Mouse (Mus musculus): ENCODE results near the gene Hdac4. TPM values are rescaled to one million over a fixed set of nuclear protein-coding genes. Genes with fewer than 3 reads are reported as not detected.

Gene Hdac4
- 15.7 and 18.2 TPM in 2 replicates for polyA plus RNA-seq (2012; rRNA removed)

DNA sequence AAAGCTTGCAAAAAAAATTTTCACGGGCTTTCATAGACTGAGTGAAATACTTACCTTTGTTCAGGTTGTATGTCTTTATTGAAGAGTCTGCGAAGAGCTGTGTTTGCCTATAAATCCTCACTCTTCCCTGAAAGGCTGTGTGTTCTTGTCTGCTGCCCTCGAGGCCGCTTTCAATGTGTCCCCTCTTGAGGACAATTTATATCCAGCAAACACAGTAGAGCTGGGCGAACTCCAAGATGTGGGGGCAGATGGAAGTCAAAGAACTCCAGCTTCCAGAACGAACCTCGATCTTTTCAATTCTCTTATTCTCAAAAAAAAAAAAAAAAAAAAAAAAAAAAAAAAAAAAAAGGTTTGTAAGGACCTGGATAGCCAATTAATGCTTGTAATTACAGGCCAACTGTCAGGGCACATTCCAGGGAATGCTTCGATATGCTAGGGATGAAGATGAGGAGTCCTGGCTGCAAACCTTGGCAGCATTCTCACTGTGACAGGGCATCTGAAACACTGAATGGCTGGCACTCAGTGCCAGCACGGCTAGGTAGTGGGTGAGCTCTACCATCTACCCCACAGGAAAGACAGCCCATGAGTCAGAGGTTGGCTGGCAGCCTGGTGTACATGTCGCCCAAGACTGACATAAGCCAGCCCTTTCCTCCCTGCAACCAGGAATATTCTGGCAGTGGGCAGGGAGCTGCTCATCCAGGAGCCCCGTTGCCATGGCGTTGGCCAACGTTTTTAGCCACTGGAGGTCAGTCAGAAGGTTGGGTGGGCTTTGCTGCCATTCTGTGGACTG lies at the start of gene Hdac4:
Hdac4 (minus strand) TSS at position 340 of the 790 bp plus-strand sequence.
- peak; percentile 85 for DNase-seq (ENCODE audit: low read depth)

DNA sequence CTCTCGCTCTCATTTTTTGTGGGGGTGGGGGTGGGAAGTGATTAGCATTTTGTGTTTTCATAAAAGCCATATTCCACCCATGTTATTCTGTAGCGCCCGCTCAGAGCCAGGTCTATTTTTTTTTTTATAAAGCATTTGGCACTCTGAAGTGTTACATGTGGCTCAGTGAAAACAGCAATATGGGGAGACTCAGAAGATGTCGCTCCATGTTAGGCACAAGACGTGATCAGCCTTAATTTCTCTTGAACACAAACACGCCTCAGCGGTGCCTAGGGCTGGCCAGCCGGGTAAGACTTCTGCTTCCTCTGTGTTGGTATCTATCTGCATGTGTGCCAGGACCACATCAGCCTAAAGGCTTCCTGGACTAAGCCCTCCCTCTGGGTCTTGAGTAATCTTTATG lies 48.0 kb upstream of the Hdac4 start:
- DNase-seq (ENCODE audit: low read depth): no peak

DNA sequence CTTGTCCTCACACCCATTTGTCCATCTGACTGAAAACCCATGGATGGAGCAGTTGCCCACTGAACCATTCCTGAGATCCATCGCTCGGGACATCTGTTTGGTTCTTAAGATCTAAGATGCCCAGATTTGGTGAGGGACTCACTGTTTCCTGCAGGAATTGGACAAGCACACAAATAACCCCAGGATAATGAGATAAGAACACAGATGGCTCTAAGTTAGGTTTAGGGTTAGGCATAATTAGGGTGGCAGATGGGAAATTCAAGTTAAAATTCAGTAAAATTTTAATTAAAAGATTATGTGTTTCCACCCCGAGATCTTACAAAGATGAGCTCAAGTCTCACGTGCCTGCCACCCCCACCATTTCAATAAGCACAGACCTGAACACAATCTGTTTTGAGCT lies 44.6 kb upstream of the Hdac4 start:
- no peak for DNase-seq (ENCODE audit: low read depth)

DNA sequence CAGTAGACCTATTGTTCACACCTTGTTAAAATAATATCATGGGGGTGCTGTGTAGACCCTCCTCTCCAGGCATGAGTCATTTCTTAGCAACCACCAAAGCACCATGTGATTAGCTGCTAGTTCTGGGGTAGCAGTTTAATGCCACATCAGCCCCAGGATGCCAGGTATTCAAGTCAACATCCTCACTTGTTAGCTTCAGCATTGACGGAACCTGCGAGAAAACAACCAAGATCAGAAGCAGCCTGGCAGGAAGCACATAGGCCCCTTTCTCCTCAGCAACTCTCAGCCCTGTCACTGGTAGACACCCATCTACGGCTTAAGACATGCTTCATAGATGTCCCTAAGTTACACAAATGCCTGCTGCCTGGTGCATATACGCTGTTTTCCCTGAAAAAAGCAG lies 40.1 kb upstream of the Hdac4 start:
- DNase-seq (ENCODE audit: low read depth): no peak

DNA sequence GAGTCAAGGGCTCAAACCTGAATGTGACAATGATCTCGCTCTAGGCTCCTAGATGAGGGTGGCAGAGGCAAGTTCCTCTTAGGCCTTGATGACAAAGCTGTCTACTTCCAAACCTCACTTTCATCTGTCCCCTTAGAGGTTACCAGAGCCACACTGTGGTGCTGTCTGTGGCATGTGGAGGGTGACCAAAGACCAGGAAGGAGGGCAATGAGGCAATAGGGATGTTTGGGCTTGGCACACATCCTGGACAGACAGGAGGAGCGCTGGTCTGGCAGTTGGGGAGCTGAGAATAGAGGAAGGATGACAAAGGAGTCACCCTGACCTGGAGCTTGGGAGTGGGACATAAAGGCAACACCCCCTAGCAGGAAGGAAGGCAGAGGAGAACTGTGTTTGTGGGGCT lies 29.8 kb upstream of the Hdac4 start:
- no peak for DNase-seq (ENCODE audit: low read depth)

DNA sequence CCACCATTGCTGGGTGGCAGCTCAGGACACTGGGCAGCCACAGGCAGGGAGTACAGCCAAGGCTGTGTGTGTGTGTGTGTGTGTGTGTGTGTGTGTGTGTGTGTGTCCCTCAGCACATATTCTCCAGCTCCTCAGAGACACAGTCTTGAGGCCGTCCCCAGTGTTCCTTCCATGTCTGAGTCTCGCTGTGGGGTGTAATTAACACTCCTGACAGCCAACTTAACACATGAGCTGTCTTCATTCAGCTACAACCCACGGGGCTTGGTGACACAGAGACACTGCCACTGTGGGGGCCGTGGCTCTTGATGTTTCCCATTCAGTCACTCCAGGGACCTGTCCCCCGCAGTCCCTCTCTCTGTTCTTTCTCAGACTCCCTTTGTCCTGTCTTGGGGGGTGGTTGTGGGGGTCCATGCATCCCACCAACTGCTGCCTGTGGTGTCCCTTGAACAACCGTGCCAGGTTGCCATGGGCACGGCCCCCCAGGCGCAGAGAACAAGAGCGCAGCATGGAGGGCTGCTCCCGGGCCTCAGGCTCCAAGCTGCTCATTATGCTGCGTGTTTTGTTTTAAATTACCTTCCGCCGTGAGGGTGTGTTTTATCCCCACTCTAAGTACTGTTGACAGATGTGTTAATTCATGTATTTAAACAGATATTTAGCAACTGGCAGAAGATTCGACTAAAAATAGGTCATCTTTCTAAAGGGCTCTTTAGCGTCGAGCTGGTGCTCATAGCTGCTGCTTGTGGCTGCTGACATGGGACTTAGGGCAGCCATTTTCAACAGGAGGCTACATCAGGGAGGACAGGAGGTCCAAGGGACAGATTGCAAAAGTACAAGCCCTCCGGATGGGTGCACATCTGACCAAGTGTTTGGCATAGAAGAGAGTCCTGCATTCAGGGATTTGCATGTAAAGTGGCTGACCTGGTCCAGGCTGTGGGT lies 28.7 kb upstream of the Hdac4 start:
- DNase-seq (ENCODE audit: low read depth): no peak

DNA sequence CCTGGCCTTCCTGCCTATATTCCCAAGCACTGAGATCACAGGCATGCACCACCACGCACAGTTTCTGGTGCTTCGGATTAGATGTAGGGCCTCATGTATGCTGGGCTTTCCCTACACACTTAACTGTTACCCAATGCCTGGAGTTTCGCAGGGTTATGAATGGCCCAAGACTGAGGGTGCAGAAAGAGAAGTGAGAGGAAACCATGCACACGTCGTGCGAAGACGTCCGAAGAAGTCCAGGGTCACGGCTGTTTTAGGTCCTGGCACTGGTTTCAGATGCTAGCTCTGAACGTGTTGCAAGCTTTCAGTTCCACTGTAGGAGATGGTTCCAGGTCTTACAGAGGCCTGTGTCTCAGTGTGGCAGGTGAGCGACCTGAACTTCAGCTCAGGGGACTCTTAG lies 21.2 kb upstream of the Hdac4 start:
- no peak for DNase-seq (ENCODE audit: low read depth)

DNA sequence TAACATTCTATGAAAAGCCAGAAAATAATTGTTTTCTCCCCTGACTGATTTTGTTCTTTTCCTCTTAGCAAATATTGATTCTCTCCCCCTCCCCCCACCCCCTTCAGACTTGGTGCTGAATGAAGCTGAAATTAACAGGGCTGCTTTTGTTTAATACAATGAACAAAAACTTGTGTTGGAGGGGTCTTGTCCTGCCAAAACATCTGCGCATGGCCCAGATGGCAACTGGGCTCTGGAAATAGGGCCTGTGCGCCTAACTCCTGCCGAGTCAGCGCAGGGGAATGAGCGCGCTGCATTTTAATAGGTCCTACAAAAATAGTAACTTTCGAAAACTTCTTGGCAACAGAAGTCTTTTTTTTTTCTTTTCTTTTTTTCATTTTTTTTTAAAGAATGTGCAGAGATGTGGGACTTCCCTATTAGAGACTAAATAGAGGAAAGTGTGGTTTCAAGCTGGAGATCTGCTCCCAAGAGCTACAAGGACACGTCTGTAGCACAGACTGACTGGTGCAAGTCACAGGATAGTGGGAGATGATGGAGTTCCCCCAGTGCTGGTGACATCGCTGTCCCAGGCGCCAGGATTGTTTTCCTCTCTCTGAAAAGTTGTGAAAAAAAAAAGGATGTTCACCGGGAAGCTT lies 20.6 kb upstream of the Hdac4 start:
- DNase-seq (ENCODE audit: low read depth): no peak

DNA sequence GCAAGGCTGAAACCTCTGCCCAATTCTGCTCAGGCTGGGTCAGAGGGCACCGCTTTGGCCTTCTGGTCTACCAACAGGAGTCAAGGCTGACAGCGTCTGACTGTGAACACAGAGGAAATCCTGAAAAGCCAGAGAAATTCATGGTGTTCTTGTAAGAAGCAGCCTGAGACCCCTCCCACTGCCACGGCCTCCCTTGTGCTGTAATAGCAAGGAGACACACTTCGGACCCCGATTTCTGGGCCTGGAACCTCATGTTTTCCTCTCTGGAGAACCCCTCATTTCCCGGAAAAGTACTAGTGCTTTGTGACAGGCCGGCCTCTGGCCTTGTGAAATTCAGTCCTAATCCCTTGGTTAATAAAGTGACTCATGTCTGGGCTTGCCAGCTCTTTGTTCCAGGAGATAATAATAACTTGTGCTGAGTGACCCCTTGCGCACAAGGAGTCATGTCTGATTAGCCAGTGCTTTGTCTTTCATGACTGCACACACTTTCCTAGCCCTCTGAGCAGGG lies 19.7 kb upstream of the Hdac4 start:
- peak; percentile 68 for DNase-seq (ENCODE audit: low read depth)

DNA sequence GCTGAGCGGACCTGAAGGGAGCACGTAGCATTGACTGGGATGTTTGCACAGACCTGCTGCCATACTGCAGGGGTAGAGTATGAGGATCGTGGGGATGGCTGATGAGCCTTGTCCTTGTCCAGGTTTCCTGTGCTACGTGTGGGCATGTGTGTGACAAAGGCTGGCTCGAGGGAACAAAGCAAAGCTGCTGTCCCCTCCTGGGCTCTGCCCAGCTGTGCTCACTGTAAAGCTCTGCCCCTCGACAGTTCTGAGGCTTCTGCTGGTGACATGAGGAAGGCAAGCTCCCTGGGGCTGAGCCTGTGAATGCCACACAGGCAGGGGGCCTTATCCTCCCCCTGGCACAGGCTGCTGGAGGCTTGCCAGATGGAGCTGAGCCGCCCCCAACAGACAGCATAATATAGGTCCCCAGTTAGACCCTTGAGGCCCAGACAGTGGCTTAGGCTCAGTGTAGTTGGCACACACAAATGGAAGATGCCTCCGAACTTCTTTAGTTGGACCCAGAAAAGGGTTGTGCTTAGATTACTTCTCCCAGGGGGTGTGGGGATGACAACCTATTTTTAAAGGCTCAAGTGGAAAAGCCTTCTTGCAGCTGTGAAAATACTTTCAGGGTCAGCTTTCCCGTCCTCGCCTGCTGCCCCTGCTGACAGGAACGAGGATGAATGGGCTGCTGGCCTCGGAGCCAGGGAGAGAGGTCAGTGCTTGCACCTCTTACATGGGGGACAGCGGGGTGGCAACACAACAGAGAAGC lies 16.7 kb upstream of the Hdac4 start:
- DNase-seq (ENCODE audit: low read depth): no peak

DNA sequence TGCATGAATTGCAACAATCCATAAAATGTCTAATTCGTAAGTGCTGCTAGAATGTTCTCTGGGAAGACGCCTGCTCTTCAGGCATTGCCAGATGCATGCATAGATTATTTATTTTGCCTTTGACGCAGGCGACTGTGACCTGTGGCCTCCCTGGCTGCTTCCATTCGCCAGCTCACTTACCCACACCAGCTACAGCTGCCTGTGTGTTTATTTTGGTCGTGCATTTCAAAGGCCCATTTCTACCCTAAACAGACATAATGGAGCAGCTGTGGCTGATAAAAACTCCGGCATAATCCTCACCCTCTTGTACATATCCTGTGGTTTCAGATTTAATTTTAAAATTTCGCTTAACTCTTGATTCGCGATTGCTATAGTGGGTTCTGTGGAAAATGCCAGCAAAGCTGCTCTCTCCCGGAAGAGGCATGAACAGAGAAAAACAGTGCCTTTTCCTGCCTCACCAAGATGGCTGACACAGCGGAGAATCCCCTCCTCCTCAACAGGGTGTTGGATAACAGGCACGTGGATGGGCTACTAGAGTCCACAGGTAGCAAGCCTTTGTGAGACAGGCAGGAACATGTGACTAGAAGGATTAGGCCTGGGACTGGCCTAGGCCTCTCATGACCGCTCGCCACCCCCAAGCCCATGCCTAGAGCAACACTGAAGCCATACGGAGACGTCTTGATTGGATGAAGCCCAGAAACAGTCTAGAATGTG lies 7.3 kb upstream of the Hdac4 start:
- DNase-seq (ENCODE audit: low read depth): no peak

DNA sequence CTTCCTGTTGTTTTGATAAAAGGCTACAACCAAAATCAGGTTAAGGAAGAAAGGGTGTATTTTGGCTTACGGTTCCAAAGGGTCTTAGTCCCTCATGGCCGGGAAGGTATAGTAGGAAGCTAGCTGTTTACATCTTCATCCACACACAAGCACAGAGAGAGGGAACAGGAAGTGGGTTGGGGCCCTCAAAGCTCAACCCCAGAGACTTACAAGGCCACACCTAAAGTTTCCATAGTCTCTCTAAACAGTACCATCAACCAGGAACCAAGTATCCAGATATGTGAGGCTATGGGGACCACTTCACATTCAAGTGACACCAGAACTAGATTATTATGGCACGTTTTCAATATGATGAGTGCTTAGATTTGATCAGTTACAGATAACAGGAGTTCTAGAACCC lies 5.0 kb downstream of the Hdac4 start:
- DNase-seq (ENCODE audit: low read depth): no peak

DNA sequence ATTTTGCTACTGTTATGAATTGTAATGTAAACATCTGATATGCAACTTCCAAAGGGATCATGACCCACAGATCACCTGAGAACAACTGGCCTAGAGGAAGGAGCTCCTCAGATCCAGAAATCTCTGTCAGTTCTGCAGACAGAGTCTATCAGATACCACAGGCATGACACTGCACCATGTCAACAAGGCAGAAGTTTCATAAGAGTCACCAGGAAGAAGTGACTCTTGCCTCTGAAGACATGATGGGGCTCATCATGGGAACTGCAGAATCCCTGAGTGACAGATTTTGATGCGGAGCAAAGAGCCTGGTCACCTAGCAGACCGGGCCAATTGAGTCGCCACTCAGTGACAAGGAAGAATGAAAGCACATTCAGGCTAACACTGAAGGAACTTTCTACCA lies 8.4 kb downstream of the Hdac4 start:
- no peak for DNase-seq (ENCODE audit: low read depth)

DNA sequence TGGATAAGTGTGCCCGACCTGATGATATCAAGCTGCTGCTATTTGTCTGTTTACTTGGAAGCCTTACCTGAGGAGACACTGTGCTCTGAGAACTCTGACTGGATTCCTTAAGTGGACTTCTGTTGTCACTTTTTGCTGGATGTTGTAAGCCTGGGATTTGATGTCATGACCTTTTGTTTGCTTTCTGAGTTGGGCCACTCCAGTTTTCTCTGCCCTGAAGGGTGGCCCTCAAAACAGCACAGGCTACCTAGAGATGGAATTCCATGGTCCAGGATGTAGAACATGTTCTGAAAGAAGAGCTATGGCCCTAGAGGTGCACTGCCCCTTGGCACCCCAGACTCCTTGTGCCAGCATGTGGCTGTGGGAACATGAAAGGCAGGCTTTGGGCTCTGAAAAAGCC lies 10.9 kb downstream of the Hdac4 start:
- no peak for DNase-seq (ENCODE audit: low read depth)

DNA sequence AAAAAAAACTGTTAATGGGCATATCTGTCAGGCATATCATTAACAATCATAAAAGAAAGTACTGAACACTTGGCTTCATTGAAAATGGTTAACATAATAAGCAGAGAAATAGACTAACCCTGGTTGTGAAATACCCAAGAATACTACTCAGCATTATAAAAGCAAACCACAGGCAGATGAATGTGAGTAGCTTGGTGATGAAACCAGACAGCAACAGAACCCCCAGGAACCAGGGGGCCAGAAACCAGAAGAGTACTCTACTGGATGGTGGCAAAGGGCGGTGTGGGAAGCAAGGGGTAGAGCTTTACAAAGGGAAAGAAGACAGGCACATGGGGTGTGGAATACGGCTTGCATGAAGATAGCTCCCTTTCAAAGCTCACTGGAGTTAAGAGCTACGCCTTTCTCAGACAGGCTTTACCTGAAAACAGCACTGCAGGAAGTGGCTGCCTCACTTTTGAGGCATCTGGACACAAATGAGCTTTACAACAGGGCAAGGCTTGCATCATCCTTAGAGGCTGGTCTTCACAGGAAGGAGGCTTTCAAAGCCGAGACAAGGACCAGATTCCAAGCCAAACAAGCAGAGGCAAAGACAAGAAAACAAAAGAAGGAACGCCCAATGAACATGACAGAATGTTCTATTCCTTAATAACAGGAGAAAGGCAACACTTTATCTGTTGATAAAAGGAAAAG lies 12.3 kb downstream of the Hdac4 start:
- DNase-seq (ENCODE audit: low read depth): peak; percentile 52

DNA sequence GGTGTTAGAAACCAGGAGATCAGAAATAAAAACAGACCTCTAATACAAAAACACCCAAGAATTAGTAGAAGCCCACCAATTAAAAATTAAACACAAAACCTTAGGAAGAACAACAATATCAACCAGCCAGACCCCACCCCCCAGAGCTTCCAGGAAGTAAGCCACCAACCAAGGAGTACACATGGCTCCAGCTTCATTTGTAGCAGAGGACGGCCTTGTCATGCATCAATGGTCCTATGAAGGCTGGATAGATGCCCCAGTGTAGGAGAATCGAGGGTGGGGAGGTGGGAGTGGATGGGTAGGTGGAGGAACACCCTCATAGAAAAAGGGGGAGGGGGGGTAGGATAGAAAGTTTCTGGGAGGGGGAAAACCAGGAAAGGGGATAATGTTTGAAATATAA lies 13.5 kb downstream of the Hdac4 start:
- DNase-seq (ENCODE audit: low read depth): no peak

DNA sequence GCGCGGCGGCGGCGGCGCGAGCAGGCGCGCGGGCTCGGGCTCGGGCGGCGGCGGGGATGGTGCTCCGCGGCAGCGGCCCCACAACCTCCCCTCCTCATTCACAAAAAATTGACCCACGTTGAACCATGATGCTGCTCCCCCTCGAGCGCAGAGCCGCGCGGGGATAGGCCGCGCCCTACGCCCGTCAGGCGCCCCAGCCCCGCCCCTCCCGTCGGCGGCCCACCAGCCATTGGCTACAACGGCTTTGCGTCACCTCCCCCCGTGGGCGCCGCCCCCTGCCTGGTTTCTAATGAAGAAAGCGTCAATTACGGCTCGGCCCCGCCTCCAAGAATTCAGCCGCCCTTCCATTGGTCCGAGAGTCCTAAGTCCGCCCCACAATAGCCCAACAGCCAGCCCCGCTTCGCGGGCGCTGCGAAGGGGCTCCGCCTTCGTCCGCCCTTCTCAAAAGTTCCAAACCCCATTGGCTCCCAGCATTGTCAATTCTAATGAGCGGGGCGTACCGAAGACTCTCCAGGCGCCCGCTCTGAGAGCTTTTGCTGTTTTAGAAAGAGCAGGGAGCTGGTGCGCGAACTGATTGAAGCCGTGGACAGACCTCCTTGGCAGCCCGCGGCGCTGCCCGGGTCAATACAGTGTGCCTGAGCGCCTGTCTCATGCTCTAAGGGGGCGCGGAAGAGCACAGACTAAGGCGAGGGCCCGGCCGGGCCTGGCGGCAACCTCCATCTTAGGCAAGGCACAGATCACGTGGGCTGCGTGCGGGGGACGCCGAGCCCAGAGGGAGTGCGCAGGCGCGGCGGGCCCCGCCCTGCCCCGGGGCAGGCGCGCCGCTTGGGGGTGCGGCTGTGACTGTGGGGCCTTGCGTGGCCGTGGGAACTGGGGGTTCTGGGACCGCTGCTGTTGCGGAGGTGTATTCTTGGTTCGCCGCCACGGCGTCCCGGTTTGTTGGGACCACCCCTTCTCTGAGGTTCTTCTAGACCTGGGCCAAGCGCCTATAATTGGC lies 15.1 kb downstream of the Hdac4 start:
- DNase-seq (ENCODE audit: low read depth): peak; percentile 95

DNA sequence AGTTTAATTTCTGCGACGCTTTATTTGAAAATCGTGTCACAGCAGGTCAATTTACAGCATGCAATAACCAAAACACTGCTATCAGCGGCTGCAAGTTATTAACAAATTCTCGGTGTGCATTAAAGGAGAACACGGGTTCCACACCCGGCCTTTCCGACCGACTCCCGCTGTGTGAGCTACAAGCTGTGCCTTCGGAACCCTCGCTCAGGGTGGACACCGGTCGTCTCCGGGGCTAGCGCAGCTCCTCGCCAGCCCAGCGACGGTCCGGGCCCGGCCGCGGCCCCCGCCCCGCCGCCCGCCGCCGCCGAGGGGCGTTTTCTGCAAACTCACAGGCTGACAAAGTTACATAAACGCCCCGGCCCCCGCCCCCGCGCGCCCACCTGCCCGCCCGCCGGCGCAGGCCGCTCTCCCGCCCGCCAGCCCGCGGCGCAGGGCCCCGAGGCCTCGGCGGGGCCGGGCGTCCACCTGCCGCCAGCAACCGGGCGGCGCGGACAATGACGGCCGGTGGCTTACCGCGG lies 16.0 kb downstream of the Hdac4 start:
- no peak for DNase-seq (ENCODE audit: low read depth)

DNA sequence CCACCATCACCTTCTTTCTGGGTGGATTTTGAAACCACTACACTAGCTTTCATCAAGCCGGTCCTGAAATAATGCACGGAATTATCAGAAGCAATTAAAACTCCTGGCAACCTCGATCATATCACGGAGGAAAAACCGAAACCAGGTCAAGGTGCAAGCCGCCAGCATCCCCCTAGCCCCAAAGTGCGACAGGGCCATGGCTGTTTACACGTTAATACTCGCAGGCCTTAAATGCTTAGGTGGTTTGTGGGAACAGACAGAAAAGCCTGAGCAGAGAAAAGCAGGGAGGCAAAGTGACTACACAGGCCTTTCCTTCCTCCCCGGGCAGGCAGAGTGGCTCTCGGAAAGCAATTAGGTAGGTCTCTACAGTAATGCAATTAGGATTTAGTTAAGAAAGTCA lies 16.4 kb downstream of the Hdac4 start:
- DNase-seq (ENCODE audit: low read depth): no peak
